Mouse (Mus musculus) gastrocnemius, postnatal 36 days (tissue): ENCODE results near the gene Man2b1. TPM values are rescaled to one million over a fixed set of nuclear protein-coding genes. Genes with fewer than 3 reads are reported as not detected.
"Not testable (repeated sequence)": the region's sequence is repeated elsewhere in the genome, so short reads cannot be mapped to it uniquely, and the experiment has no call there.

Experiments used
- DNase-seq, 2 experiments: peaks; one replicate each; pipeline ENCODE4 v3.0.0; 2022
- intact Hi-C: fragments of 180-260 bp; cut with DNase I; formaldehyde crosslinking; loops from one replicate; pipeline ENCODE4 v1.15.1; 2025
- total RNA-seq, 2 experiments: library from RNA; stranded (reverse); gene quantifications; 2 replicates each; pipeline ENCODE4 v1.2.3; 2021

Gene Man2b1
- total RNA-seq, 2 experiments from 2014 or later = 9.0 TPM

- intact Hi-C loops = loop anchor here (10.0 kb wide), 1 partner anchor 342 kb away; no protein-coding TSS in a partner anchor
- DNase-seq = no peak
These were observed 10.6 kb upstream of the Man2b1 start for GRCm38 (mm10) chr8:85072364-85072929.

- no peak for DNase-seq
- intact Hi-C loops = loop anchor here (10.0 kb wide), 1 partner anchor 342 kb away; no protein-coding TSS in a partner anchor
These were observed 9.9 kb upstream of the Man2b1 start for GRCm38 (mm10) chr8:85073041-85073612.

GRCm38 (mm10) chr8:85074167-85074566, 8.9 kb upstream of the Man2b1 start:
- intact Hi-C loops = loop anchor here (10.0 kb wide), 1 partner anchor 341 kb away; no protein-coding TSS in a partner anchor
- DNase-seq = no peak

GRCm38 (mm10) chr8:85074617-85075016, 8.5 kb upstream of the Man2b1 start:
- intact Hi-C loops = loop anchor here (5.0 to 10.0 kb wide), 2 partner anchors 98 to 340 kb away; no protein-coding TSS in a partner anchor
- DNase-seq = no peak

DNA sequence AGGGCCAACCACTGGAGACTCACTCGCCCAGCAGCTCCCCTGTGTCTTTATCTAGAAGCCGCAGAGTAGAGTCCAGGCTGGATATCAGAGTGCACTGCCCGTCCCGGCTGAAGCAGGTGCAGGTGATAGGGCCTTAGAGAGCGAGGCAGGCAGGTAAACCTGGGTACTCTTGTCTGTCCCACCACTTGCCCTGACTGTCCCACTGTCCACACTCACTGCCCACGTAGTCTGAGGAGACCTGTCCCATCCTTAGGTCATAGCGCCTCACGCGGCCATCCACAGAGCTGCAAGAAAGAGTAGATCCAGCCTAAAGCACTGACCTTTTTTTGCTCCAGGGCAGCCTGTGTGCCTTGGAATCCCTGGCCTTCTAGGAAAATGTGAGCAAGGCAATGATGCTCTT, 7.1 kb upstream of the Man2b1 start:
- intact Hi-C loops = loop anchor here (5.0 to 10.0 kb wide), 2 partner anchors 96 to 339 kb away; no protein-coding TSS in a partner anchor

GRCm38 (mm10) chr8:85076993-85077392, 6.1 kb upstream of the Man2b1 start:
- intact Hi-C loops = loop anchor here (5.0 to 10.0 kb wide), 2 partner anchors 95 to 338 kb away; no protein-coding TSS in a partner anchor
- DNase-seq = peak; percentile 58 to 68

More for the DNA sequence above, 7.1 kb upstream of the Man2b1 start:
- DNase-seq = no peak

DNA sequence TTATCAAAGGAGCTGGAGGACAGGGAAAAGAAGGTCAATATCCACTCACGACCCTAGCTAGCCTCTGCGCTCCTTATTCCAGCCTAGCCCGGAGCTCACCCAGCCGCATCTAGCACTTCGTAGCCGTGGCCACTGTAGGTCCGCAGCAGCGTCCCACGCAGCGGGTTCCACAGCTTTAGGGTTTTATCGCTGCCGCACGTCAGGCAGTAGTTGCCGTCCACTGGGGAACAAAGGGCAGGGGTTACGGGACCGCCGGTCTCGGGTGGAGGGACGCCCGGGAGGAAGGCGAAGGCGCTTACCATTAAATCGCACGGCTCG, 2.9 kb upstream of the Man2b1 start:
- intact Hi-C loops = loop anchor here (10.0 kb wide), 1 partner anchor 195 kb away; no protein-coding TSS in a partner anchor

DNA sequence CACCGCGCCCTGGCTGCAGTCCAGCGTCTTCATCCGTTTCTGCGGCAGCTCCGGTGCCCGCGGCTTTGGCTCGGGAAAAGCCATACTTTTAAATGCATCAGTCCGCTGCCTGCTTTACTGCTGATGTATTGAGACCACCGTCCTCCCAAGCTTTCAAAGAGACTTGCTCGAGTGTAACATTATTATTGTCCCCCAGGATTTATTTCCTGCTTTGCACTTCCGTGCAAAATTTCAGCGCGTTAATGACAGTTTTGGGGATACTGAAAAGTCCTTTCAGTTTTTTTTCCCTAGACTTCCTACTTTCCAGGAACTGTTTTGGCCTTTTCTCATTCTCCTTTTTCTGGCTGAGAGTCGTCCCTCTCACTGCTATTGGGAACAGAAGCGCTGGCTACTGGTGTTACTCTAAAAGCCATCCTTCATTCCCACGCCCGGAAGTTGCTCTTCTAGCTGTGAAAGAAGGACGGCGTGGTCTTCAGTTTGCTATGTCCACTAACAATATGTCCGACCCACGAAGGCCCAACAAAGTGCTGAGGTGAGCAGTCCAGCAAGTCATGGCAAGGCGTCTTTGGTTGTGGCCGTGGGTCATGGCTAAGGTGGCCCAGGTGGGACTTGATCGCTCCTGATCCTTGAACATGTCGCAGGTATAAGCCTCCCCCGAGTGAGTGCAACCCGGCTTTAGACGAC, 2.4 kb upstream of the Man2b1 start, which contains the start of gene Wdr83os:
TSS of gene Wdr83os (plus strand) at position 209 of the 684 bp plus-strand sequence.
- peak in 1 of 2 experiments; percentile 67 for DNase-seq
- intact Hi-C loops = loop anchor here (10.0 kb wide), 1 partner anchor 194 kb away; no protein-coding TSS in a partner anchor

More for the DNA sequence above, 2.9 kb upstream of the Man2b1 start:
- no peak for DNase-seq

- intact Hi-C loops = loop anchor here (10.0 kb wide), 1 partner anchor 194 kb away; no protein-coding TSS in a partner anchor
- no peak for DNase-seq
These were observed 1.9 kb upstream of the Man2b1 start, which contains the start of gene Wdr83 for GRCm38 (mm10) chr8:85081216-85081555. Gene Wdr83, minus strand, starts transcription at chr8:85081306.

- intact Hi-C loops = loop anchor here (10.0 kb wide), 1 partner anchor 193 kb away; no protein-coding TSS in a partner anchor
- DNase-seq = not testable (repeated sequence)
These were observed 901 bp upstream of the Man2b1 start for GRCm38 (mm10) chr8:85082169-85082568.

DNA sequence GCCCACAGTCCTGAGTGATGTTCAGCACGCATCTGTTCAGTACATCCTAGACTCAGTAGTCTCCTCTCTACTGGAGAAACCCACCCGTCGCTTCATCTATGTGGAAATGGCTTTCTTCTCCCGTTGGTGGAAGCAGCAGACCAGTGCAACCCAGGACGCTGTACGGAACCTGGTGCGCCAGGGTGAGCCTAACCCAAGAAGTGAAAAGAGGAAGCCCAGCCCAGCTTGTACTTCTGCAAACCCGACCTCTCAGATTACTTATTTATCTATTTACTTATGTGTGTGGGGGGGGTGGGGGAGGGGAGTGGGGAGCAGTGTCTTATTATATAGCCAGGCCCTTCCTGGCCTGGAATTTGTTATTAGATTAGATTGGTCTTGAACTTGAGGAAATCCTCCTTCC, 1.6 kb downstream of the Man2b1 start:
- DNase-seq = no peak
- intact Hi-C loops = loop anchor here (10.0 kb wide), 1 partner anchor 190 kb away; no protein-coding TSS in a partner anchor

- intact Hi-C loops = loop anchor here (10.0 kb wide), 1 partner anchor 189 kb away; no protein-coding TSS in a partner anchor
- DNase-seq = no peak
These were observed 3.2 kb downstream of the Man2b1 start for GRCm38 (mm10) chr8:85086238-85086637.

DNA sequence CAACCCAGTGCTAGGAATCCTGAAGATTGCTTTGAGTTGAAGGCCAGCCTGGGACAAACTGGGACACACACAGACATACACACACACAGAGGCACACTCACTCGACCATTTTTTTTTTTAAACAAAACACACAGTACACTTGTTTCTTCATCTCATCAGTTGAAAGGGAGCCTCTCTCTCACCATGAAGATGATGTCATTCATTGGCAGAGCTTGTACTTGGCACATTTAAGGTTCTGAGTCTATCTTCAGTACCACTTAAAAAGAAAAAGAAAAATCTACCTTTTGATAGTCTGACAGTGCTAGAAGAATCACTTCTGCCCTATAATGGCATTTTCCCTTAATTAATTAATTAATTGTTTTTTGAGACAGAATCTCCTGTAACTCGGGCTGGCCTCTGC, 5.7 kb downstream of the Man2b1 start:
- intact Hi-C loops = loop anchor here (10.0 kb wide), 1 partner anchor 186 kb away; no protein-coding TSS in a partner anchor
- no peak for DNase-seq

- no peak for DNase-seq
- intact Hi-C loops = no loop called here
These were observed 7.8 kb downstream of the Man2b1 start for GRCm38 (mm10) chr8:85090856-85091255.

GRCm38 (mm10) chr8:85091526-85092090, 8.5 kb downstream of the Man2b1 start:
- intact Hi-C loops = no loop called here
- DNase-seq = no peak

- DNase-seq = no peak
These were observed 12.0 kb downstream of the Man2b1 start for GRCm38 (mm10) chr8:85095051-85095450.

GRCm38 (mm10) chr8:85095566-85095965, 12.5 kb downstream of the Man2b1 start:
- intact Hi-C loops = no loop called here
- no peak for DNase-seq

More at GRCm38 (mm10) chr8:85095051-85095450, 12.0 kb downstream of the Man2b1 start:
- intact Hi-C loops = no loop called here

GRCm38 (mm10) chr8:85096196-85096595, 13.1 kb downstream of the Man2b1 start:
- intact Hi-C loops = no loop called here
- no peak for DNase-seq

- no peak for DNase-seq
- intact Hi-C loops = no loop called here
These were observed 13.8 kb downstream of the Man2b1 start for GRCm38 (mm10) chr8:85096850-85097249.

DNA sequence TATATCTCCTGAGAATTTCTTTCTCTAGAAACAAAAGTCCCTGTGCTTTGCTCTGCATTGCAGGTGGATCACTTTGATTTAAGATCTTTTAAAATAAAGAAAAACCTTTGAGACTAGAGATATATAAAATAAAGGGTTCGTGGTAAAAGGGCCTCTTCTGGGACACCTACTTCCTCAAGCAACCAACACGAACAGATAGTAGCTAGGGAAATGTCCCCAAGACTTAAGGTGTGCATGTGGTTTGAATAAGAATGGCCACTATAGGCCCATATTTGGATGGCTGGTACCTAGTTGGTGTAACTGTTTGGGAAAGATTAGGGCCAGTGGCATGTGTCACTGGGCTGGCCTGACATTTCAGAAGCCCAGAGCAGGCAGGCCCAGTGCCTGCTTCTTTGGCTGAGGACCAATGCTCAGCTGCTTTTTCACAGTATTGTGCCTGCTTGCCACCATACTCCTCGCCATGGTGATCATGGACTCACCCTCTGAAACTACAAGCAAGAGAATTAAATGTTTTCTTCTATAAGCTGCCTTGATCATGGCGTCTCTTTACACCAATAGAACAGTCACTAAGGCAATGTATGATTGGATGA, 17.1 kb downstream of the Man2b1 start:
- DNase-seq = no peak

More for the DNA sequence above, 17.1 kb downstream of the Man2b1 start:
- intact Hi-C loops = no loop called here
